Mouse (Mus musculus): Measurements from ENCODE around the gene Catip.

DNA sequence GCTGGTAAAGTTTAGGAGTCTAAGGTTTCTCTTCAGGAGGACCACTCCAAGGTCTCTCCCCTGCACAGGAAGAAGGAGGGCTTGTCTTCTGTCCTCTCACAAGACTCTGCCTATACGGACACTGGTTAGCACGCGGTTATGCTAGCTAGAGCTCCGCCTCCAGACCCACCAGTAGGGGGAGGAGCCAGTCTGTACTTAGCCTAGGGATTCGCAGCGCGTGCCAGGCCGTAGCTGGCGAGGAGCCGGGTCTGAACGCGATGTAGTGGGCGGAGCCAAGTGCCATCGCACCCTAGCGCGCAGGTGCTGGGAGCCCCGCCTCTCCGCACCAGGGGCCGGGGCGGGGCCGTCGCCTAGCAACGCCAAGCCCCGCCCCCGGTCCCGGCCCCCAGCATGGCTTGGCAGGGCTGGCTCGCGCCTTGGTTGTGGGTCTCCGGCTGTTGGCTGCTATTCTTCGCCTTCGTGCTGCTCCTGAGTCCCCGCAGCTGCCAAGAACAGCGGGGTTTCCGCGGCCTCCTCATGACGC, 29.6 kb upstream of the Catip start:
- no peak for TF ChIP-seq POLR2A (IDR thresholded peaks at IDR 0.05; ENCODE audit: borderline replicate concordance, low read depth, low read length)
- TF ChIP-seq CTCF (IDR thresholded peaks at IDR 0.05; ENCODE audit: low read depth, low read length), result no peak

All from bone marrow macrophage, adult 2 months (primary cell).